Mouse (Mus musculus): ENCODE measurements around the gene Clic1. TPM values are rescaled to one million over a fixed set of nuclear protein-coding genes. Genes with fewer than 3 reads are reported as not detected.

Gene Clic1
- polyA plus RNA-seq, 1 experiment from 2014 or later = 88.5 TPM

DNA sequence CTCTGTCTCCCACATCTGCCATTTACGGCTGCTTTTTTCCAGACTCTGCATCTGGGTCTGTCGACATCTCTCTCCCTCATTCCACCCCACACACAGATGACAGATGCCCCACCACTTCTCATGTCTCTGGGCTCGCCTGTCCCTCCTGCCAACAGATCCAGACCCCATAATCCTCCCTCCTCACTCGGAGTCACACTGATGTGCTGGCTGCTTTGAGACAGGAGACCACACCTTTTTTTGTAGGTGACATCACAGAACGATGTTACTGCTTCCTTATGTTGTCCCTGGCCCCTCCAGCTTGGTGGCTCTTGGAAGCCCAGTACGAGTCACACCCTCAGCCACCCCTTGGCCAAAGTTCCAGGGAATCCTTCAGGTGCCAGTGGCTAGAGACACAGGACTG lies 30.5 kb downstream of the Clic1 start:
- Histone ChIP-seq H3K27ac (ENCODE audit: low read depth, low read length) (no peak overlapping the region), H3K36me3 (ENCODE audit: control insufficient read depth, insufficient read depth, low read length) (no peaks in the 10 kb centered on the region), H3K9me3 (ENCODE audit: control insufficient read depth, low read length) (no peaks in the 10 kb centered on the region), H3K4me1 (ENCODE audit: control insufficient read depth, insufficient read depth, low read depth, low read length) (no peaks in the 10 kb centered on the region; the same call in 1 of the 2 replicates), H3K4me2 (ENCODE audit: low read length) (no peak overlapping the region), H3K4me3 (ENCODE audit: low read length) (no peak overlapping the region), H3K9ac (ENCODE audit: low read depth, low read length) (no peak overlapping the region), H3K27me3 (replicated peaks; ENCODE audit: control insufficient read depth, insufficient read depth, low read length) (0 out of 2 replicates have a peak, but pooled peaks cover 2% of the 10 kb centered on the region)
- WGBS = 65% methylated on average over 6 of the region's 6 CpGs
- no peak for ATAC-seq

DNA sequence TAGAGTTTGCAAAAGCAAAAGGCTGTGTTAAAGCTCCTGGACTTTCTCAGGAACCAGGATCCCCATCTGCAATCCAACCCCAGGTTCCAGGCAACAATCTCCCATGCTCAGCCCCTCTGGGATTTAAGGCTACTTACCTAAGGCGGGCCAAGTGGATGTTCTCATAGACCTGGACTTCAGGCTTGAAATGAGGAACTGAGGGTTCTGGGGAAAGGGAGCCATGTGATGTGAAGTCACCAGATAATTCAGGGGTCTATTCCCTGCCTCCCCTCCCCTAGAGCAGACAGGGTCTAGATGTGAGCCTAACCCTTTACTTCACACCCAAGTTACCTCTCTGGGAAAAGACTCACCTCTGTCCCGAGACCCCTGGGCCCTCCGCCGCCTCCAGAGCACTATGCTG lies 30.9 kb downstream of the Clic1 start:
- no peak overlapping the region for H3K27ac ChIP-seq (ENCODE audit: low read depth, low read length)
- H3K4me3 ChIP-seq (ENCODE audit: low read length) = no peak overlapping the region
- no peaks in the 10 kb centered on the region for H3K9me3 ChIP-seq (ENCODE audit: control insufficient read depth, low read length)
- no peak for ATAC-seq
- H3K27me3 ChIP-seq (replicated peaks; ENCODE audit: control insufficient read depth, insufficient read depth, low read length) = 0 out of 2 replicates have a peak, but pooled peaks cover 2% of the 10 kb centered on the region
- 68% methylated on average over 4 of the region's 4 CpGs for WGBS
- H3K4me1 ChIP-seq (ENCODE audit: control insufficient read depth, insufficient read depth, low read depth, low read length) = no peaks in the 10 kb centered on the region; the same call in 1 of the 2 replicates
- no peak overlapping the region for H3K4me2 ChIP-seq (ENCODE audit: low read length)
- no peaks in the 10 kb centered on the region for H3K36me3 ChIP-seq (ENCODE audit: control insufficient read depth, insufficient read depth, low read length)
- H3K9ac ChIP-seq (ENCODE audit: low read depth, low read length) = no peak overlapping the region

DNA sequence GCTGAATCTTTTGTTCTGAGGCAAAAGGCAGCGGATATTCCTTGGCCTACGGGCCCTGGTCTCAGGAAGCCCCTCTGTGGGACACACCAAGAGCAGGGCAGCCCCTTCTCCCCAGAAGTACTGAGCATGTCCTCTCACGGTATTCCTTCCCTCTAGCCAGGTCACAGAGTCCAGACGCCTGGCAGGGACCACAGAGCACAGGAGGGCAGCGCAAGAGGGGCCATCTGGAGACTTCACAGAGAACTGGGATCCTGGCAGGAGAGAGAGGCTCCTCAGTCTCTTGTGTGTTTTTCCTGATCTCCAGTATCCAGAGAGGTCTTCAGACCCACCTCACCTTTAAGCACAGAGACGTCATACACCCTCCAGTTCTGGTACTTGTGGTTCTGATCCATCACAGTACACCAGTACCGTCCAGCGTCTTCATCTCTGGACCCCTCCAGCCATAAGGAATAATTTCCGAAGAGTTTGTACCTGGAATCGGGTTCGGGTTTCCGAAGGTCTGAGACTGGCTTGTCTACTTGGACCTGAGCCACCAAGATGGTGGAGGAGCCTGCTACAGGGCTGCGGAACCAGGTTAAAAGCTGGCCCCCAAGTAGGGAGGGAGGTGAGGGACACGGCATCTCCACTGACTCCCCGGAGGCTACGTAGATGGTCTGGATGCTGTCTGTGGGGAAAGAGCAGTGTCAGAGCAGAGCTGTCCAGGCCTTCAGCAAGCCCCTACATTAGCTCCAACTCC lies 33.2 kb downstream of the Clic1 start:
- H3K27ac ChIP-seq (ENCODE audit: low read depth, low read length) = no peak overlapping the region
- H3K36me3 ChIP-seq (ENCODE audit: control insufficient read depth, insufficient read depth, low read length) = no peaks in the 10 kb centered on the region
- no peaks in the 10 kb centered on the region for H3K9me3 ChIP-seq (ENCODE audit: control insufficient read depth, low read length)
- H3K27me3 ChIP-seq (replicated peaks; ENCODE audit: control insufficient read depth, insufficient read depth, low read length) = 0 out of 2 replicates have a peak, but pooled peaks cover 2% of the 10 kb centered on the region
- H3K4me1 ChIP-seq (ENCODE audit: control insufficient read depth, insufficient read depth, low read depth, low read length) = no peaks in the 10 kb centered on the region
- no peak overlapping the region for H3K9ac ChIP-seq (ENCODE audit: low read depth, low read length)
- WGBS = 87% methylated on average over 16 of the region's 16 CpGs
- no peak overlapping the region for H3K4me2 ChIP-seq (ENCODE audit: low read length)
- H3K4me3 ChIP-seq (ENCODE audit: low read length) = no peak overlapping the region
- no peak for ATAC-seq

DNA sequence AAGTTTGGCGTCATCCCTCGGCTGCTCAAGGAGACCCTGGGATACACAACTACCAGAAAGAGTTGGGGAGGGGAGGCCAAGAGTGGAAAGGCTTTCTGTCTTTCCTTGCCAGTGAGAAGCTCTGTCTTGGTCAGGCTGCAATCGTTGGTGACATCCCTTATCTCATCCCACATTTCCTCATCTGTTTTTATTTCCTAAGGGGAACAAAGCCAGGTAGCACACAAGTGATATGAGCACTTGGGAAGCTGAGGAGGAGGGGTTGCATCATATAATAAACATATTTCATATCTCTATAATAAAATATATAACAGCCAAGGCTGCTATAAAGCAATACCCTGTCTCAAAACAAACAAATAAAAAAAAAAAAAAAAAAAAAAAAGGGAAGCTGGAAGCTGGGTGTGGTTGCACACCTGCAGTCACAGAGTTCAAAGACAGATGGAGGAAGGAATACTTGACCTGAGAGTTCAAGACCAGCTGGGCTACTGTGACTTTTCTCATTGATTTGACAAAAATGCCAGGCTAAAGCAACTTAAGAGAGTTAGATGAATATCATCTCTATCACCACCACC lies 34.2 kb downstream of the Clic1 start:
- no peak for ATAC-seq

DNA sequence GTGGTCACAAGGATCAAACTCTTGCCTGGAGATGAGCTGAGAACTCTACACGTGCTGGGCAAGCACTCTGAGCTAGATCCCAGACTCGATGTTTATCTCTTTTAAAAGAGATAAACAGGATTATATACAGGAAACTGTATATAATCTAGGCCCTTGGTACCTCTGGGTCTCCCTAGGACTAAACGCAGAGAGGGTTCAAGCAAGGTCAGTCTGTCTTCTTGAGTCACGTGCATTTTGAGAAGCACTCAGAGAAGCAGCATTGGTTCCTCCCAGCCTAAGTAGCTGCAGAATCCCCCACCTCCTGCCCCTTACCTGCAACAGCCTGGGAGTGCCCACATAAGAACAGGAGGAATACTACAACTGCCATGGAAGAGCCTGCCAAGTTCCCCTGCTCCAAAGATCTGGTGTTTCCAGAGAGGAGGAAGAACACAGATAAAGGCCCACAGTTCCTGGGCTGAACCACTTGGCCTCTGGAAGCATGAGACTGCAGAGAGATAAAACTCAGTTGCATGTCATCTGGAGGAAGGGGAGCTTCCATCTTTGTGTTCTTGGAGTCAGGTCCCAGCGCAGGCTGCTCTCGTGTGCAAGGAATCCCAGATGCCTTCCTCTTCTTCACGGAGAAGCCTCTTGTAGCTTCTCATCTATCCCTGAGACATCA lies 35.6 kb downstream of the Clic1 start, which contains the start of gene Ly6g6f:
Gene Ly6g6f, minus strand, starts transcription at position 403 of the 658 bp plus-strand sequence.
- ATAC-seq = no peak
- peaks cover 5% of the 10 kb centered on the region for H3K4me1 ChIP-seq (ENCODE audit: control insufficient read depth, insufficient read depth, low read depth, low read length)
- no peak within 1 kb of the TSS for H3K4me2 ChIP-seq (ENCODE audit: low read length)
- WGBS = 83% methylated on average over 7 of the region's 7 CpGs
- no peaks in the 10 kb centered on the region for H3K9me3 ChIP-seq (ENCODE audit: control insufficient read depth, low read length)
- no peaks in the 10 kb centered on the region for H3K36me3 ChIP-seq (ENCODE audit: control insufficient read depth, insufficient read depth, low read length)
- H3K9ac ChIP-seq (ENCODE audit: low read depth, low read length) = no peak within 1 kb of the TSS
- 0 out of 2 replicates have a peak, but pooled peaks cover 2% of the 10 kb centered on the region for H3K27me3 ChIP-seq (replicated peaks; ENCODE audit: control insufficient read depth, insufficient read depth, low read length)
- no peak within 1 kb of the TSS for H3K4me3 ChIP-seq (ENCODE audit: low read length)
- no peak within 1 kb of the TSS for H3K27ac ChIP-seq (ENCODE audit: low read depth, low read length)

More for the DNA sequence above, 34.2 kb downstream of the Clic1 start:
- 0 out of 2 replicates have a peak, but pooled peaks cover 2% of the 10 kb centered on the region for H3K27me3 ChIP-seq (replicated peaks; ENCODE audit: control insufficient read depth, insufficient read depth, low read length)
- 89% methylated on average over 3 of the region's 3 CpGs for WGBS
- no peak overlapping the region for H3K27ac ChIP-seq (ENCODE audit: low read depth, low read length)
- H3K4me3 ChIP-seq (ENCODE audit: low read length) = no peak overlapping the region
- H3K4me1 ChIP-seq (ENCODE audit: control insufficient read depth, insufficient read depth, low read depth, low read length) = no peaks in the 10 kb centered on the region
- H3K9me3 ChIP-seq (ENCODE audit: control insufficient read depth, low read length) = no peaks in the 10 kb centered on the region
- no peaks in the 10 kb centered on the region for H3K36me3 ChIP-seq (ENCODE audit: control insufficient read depth, insufficient read depth, low read length)
- no peak overlapping the region for H3K9ac ChIP-seq (ENCODE audit: low read depth, low read length)
- no peak overlapping the region for H3K4me2 ChIP-seq (ENCODE audit: low read length)

DNA sequence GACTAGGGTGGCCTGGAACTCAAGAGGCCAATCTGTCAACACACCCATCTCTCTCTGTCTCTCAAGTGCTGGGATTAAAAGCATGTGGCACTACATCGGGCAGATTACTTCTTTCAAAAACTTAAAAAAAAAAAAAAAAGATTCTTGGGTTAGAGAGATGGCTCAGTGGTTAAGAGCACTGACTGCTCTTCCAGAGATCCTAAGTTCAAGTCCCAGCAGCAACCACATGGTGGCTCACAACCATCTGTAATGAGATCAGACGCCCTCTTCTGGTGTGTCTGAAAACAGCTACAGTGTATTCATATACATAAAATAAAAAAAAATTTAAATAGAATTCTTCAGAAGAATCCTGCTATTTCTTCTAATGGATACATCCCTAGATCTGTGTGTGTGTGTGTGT lies 38.4 kb downstream of the Clic1 start:
- H3K27me3 ChIP-seq (replicated peaks; ENCODE audit: control insufficient read depth, insufficient read depth, low read length) = 0 out of 2 replicates have a peak, but pooled peaks cover 2% of the 10 kb centered on the region
- H3K36me3 ChIP-seq (ENCODE audit: control insufficient read depth, insufficient read depth, low read length) = peaks cover 13% of the 10 kb centered on the region
- no peak overlapping the region for H3K27ac ChIP-seq (ENCODE audit: low read depth, low read length)
- no peak overlapping the region for H3K4me3 ChIP-seq (ENCODE audit: low read length)
- no peak overlapping the region for H3K9ac ChIP-seq (ENCODE audit: low read depth, low read length)
- H3K4me2 ChIP-seq (ENCODE audit: low read length) = no peak overlapping the region
- peaks cover 8% of the 10 kb centered on the region for H3K4me1 ChIP-seq (ENCODE audit: control insufficient read depth, insufficient read depth, low read depth, low read length)
- H3K9me3 ChIP-seq (ENCODE audit: control insufficient read depth, low read length) = no peaks in the 10 kb centered on the region
- WGBS = 54% methylated on average over 2 of the region's 2 CpGs
- ATAC-seq = no peak

DNA sequence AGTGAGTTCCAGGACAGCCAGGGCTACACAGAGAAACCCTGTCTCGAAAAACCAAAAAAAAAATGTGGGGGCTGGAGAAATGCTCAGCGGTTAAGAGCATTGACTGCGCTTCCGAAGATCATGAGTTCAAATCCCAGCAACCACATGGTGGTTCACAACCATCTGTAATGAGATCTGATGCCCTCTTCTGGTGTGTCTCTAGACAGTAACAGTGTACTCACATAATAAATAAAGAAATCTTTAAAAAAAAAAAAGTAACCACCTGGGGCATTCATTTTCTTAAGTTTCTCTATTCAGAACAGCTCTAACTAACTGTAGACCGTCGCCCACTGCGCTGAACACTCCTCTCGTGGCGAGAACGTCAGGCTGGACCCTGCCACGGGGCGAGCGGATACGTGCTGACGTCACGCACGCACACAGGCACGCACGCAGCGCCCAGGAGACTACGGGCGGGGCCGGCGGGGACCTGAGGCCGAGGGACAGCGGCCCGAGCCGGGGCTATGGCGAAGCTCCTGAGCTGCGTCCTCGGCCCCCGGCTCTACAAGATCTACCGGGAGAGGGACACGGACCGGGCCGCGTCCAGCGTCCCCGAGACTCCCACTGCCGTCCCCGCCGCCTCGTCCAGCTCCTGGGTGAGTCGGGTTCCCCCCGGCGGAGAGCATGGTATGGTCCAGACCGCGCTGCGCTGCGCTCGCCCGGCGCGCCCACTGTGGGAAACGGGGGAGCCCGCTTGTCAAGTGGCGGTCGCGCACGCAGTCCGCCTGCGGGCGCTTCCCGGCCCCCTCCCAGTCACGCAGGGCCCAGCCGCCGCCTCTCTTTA lies 39.3 kb downstream of the Clic1 start, which contains the start of gene Abhd16a:
Gene Abhd16a, plus strand, starts transcription at position 439 of the 820 bp plus-strand sequence.
- peaks cover 8% of the 10 kb centered on the region for H3K4me1 ChIP-seq (ENCODE audit: control insufficient read depth, insufficient read depth, low read depth, low read length)
- H3K9ac ChIP-seq (ENCODE audit: low read depth, low read length) = peak within 1 kb of the TSS; percentile 95
- peak within 1 kb of the TSS; percentile 68 for H3K4me3 ChIP-seq (ENCODE audit: low read length)
- no peaks in the 10 kb centered on the region for H3K9me3 ChIP-seq (ENCODE audit: control insufficient read depth, low read length)
- peak; percentile 98 for ATAC-seq
- peak within 1 kb of the TSS; percentile 99 for H3K27ac ChIP-seq (ENCODE audit: low read depth, low read length)
- 0 out of 2 replicates have a peak, but pooled peaks cover 2% of the 10 kb centered on the region for H3K27me3 ChIP-seq (replicated peaks; ENCODE audit: control insufficient read depth, insufficient read depth, low read length)
- peaks cover 14% of the 10 kb centered on the region for H3K36me3 ChIP-seq (ENCODE audit: control insufficient read depth, insufficient read depth, low read length)
- 5% methylated on average over 38 of the region's 67 CpGs for WGBS
- peak within 1 kb of the TSS; percentile 71 for H3K4me2 ChIP-seq (ENCODE audit: low read length)

DNA sequence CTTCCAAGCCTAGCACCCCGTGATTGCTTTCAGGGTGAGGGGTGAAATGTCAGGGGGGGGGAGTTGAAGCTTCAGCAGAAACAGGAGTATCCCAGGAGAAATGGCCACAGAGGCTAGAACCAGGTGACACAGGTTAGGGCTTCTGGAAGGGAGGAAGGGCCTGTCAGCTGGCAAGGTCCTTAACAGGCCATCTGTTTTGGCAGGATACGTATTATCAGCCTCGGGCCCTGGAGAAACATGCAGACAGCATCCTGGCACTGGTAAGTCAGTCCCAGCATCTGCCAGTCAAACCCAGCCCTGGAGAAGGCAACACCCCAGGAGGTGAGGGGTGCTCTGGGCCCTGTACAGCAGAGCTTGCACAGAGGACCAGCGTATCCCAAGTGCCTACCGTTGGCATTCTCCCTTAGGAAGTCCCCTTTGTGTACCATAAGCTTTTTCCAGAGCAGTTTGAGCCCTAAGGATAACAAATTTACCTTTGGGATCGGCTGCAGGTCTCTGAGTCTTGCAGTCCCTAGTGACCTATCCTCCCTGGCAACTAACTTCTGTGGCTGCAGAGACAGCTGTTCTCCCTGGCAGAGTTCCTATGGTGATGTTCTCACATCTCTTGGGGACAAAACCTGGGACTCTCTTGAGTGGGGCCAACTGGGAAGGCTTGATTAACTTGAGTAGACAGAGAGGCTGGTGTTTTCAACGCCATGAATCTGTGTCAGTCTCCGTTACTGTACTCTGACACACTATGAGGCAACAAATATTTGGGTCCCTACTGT lies 40.6 kb downstream of the Clic1 start:
- Histone ChIP-seq H3K27ac (ENCODE audit: low read depth, low read length) (peak overlapping the region; percentile 99), H3K4me2 (ENCODE audit: low read length) (peak overlapping the region; percentile 71), H3K9ac (ENCODE audit: low read depth, low read length) (peak overlapping the region; percentile 95), H3K4me3 (ENCODE audit: low read length) (peak overlapping the region; percentile 68), H3K4me1 (ENCODE audit: control insufficient read depth, insufficient read depth, low read depth, low read length) (peaks cover 8% of the 10 kb centered on the region), H3K27me3 (replicated peaks; ENCODE audit: control insufficient read depth, insufficient read depth, low read length) (no peaks in the 10 kb centered on the region), H3K36me3 (ENCODE audit: control insufficient read depth, insufficient read depth, low read length) (peaks cover 24% of the 10 kb centered on the region), H3K9me3 (ENCODE audit: control insufficient read depth, low read length) (no peaks in the 10 kb centered on the region)
- ATAC-seq = 0 out of 2 replicates have a peak, but pooled peaks have one; percentile 15
- 36% methylated on average over 8 of the region's 8 CpGs for WGBS
